Mouse (Mus musculus) frontal cortex, postnatal 36 days (tissue): ENCODE measurements around the gene 2010111I01Rik.

Experiments
- DNase-seq, 2 experiments: peaks; one replicate each; pipeline ENCODE4 v3.0.0; 2022; ENCODE audit warnings: low spot score in 2 of 2

Gene 2010111I01Rik

GRCm38 (mm10) chr13:63243586-63243985 is 278.9 kb downstream of the 2010111I01Rik start:
- no peak for DNase-seq

DNA sequence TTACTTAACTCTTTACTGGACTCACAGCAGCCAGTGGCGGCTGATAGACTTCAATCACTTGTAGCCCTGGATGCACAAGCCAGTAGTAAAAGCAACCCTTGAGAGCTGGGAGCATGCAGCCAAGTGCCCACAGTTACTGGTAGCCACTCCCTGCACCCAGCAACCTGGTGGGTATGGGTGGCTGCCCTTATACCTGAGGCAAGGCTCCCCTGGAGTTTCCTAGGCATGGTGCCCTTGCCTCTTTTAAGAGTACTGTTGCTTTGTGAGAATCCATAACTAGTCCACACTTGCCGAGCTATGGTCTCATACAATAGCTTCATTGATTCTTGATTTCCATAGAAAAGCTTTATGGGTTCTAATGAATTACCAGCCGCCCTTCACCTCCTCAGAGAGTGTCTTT is 279.7 kb downstream of the 2010111I01Rik start:
- DNase-seq: no peak

- DNase-seq: no peak
Observed at GRCm38 (mm10) chr13:63245218-63245617, 280.5 kb downstream of the 2010111I01Rik start.

GRCm38 (mm10) chr13:63245812-63246211 is 281.1 kb downstream of the 2010111I01Rik start:
- DNase-seq: no peak

DNA sequence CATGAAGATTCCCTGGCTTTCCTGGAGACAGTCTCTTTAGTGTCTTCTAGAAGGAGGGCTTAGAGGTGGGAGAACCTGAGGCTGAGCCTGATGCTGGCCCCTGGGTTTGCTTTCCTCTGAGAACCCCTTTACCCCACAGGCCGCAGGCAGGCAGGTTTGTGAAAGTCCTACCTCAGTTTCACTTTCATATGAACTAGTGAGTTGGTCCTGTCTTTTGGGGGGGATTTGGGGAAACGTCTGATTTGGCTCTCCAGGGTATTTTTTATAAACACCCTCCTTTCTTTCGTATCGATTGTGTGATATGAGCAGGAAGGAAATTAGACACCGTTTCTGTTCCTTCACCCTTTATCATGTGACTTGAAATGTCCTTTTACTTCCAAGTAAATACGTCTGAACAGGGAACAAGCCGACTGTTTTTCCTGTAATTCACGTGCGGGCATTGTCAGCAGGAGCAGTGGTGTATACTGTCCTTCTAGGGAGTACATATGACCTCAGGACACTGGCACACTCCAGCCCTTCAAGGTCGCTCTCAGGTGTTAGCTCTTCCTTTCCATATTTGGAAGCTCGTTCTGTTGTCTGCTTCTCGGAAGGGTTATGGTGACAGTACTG is 281.7 kb downstream of the 2010111I01Rik start:
- DNase-seq: no peak

GRCm38 (mm10) chr13:63247041-63247440 is 282.3 kb downstream of the 2010111I01Rik start:
- DNase-seq: no peak

- no peak for DNase-seq
Observed at GRCm38 (mm10) chr13:63247631-63248030, 282.9 kb downstream of the 2010111I01Rik start.

DNA sequence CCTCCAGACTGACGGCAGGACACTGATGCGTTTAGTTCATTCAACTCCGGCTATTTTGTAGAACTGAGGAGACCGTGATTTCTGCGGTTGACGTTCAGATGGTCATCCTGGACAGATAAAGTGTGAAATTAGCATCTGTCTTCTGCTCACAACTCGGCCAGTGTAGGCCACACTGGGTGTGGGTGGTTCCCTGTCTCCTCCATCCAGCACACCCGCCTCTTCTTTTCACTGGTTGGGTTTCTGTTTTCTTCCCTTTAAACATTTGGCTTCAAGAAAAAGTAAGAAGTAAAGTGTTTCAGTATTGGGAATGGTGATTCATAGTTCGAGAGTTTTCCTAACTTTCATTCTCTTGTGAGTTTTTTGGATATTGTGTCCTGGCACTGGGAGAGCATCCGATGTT is 283.6 kb downstream of the 2010111I01Rik start:
- no peak for DNase-seq

GRCm38 (mm10) chr13:63249171-63249570 is 284.5 kb downstream of the 2010111I01Rik start:
- DNase-seq: no peak

DNA sequence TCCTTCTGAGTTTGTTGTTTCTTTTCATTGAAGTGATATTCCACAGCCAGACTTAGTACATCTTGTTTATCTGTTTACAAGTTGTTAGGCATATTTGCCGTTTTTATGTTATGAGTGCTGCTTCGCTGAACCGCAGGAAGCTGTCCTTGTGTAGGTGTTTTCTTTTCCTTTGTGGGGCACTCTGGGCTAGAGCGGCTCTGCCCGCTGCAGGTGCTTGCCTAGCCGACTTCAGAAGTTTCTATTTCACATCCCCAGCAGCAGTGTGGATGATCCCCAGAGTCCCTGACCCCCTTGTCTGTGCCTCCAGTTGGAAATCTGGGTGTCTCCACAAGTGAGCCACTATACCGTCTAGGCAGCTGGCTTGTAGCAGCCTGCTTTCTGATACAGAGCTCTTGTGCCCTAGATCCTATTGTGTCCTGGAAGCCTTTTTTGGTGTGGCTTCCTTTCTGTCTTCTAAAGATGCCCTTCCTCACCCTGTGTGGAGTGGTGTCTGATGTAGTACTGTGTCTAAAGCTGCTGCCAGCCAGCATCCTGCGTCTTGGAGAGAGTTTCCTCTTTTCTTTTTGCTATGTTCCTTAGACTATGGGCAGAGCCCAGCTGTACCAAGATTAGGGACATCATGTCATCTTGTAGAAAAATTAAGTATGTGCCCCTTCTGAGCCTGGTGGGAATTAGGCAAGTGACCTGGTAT is 285.2 kb downstream of the 2010111I01Rik start:
- no peak for DNase-seq

DNA sequence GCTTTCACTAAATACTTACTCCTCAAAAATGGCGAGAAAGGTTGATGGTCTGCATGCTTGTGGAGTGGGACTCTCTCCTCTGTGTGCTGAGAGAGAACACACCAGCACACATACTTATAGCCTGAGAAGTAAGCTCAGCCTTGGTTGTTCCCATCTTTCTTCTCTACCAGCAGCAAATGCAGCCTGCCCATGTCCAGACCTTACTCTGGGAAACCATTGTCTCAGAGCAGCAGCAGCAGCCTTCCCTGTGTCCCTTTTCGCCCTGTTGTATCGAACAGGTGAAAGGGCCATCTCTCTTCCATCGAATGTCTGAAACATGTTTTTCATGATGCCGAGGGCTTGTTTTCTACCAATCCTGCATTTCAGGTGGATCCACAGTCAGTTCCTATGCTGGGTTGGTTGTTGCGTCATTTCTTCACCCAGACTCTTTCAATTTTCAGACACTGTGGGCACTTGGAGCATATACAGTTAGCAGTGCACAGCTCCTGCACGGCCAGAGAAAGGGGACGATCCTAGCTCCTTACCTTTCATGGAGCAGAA is 285.8 kb downstream of the 2010111I01Rik start:
- DNase-seq: no peak

DNA sequence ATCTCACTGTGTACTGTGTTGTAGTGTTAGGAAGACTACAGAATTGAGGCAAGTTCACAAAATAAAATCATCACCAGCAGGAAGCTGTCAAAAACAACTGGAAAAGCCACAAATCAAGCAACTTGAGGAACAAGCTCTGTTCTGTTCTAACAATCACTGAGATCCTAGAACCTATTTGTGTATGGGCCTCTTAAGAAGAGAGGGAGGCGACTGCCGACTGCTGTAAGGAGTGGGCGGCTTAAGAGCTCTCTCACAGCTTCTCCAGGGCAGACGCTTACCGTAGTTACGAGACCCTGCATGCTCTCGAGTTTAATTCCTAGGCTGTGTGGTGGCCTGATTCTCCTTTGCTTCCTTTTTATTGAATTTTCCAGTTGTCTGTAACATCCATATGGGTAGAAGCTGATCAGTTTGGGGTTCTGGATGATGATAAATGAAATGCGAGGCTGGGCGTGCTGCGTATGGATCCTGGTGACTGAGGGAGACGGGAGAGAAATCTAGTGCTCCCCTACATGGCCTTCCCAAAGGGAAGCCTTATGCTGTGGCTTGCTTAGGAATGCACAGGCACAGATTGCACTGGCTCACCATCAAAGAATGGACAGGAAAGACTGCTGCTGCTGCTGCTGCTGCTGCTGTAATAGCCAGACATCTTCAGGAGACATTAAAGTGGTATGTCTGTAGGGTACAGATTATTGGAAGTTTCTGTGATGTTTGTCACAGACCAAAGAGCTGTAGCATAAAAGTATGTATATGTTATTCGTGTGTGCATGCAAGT is 286.6 kb downstream of the 2010111I01Rik start:
- no peak for DNase-seq

GRCm38 (mm10) chr13:63252295-63253010 is 287.8 kb downstream of the 2010111I01Rik start:
- DNase-seq: no peak

DNA sequence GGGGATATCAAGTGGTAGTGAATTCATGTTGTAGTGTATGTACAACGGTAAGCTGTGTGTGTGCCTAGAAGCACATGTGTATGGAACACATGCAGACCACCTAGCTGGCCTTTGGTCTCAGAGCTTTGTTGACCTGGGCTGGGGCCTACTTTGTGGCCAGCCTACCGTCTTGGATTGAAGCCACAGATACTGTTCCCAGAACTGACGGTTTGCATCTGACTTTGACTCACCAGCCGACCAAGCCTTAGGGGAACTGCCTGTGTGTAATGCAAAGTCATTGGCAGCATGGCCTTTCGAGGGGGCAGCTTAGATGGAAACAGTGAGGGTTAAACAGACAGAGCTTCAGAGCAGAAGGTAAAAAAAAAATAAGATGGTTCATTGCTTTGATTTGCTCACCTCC is 288.5 kb downstream of the 2010111I01Rik start:
- no peak for DNase-seq

DNA sequence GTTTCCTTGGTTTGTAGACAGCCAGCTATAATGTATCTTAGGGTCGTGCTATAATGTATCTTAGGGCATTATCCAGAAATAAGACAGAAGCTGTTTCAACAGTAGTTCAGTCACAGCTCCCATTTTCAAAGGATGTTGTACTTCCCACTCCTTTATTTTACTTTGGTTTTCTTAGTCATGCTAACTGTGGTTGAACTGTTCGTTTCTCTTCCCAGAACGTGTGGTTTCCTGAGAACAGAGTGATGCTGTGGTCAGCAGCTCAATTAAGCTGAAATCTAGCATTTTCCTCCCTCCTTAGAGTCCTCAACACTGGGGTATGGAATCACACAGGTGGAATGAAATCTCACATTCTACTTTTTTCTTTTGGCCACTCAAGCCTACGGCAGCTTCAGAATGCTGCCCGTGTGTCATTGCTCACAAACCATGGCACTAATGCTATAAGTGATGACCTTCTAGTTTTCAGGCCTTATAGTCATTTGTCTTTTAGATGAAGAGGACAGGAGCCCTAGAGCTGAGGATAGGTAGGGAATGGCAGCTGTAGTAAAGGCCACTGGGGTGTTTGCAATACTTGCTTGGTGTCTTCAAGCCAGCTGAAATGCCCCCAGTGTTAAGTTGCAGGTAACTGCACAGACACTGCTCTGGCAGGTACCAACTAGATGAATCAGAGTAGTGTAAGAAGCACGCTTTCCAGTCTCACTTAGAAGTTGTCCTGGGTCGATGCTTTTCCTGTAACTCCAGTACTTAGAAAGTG is 289.4 kb downstream of the 2010111I01Rik start:
- no peak for DNase-seq

DNA sequence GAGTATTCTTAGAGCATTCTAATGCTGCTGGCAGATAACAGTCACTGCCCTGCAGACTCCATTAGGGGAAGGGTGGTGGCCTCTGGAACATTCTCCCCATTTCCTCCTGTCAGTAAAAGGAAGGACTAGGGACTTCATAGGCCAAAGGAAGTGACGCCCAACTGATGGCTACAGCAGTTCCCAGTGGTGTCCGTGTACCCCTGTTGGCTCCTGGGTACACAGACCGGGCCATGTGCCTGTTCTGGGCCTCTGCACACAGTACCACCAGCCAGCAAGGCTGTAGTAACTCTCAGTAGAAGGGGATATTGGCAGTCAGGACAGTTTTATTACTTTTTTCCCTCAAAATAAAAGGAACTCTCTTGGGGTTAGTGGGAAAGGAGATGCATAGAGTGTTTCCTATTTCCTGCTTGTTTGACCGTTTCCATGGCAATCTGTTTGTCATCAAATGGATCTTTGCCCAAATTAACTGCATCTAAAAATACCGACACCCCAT is 290.9 kb downstream of the 2010111I01Rik start:
- DNase-seq: no peak

- no peak for DNase-seq
Observed at GRCm38 (mm10) chr13:63256146-63256545, 291.5 kb downstream of the 2010111I01Rik start.

GRCm38 (mm10) chr13:63256807-63257206 is 292.1 kb downstream of the 2010111I01Rik start:
- no peak for DNase-seq

GRCm38 (mm10) chr13:63258167-63258582 is 293.5 kb downstream of the 2010111I01Rik start:
- no peak for DNase-seq

GRCm38 (mm10) chr13:63258671-63259070 is 294.0 kb downstream of the 2010111I01Rik start:
- DNase-seq: no peak

DNA sequence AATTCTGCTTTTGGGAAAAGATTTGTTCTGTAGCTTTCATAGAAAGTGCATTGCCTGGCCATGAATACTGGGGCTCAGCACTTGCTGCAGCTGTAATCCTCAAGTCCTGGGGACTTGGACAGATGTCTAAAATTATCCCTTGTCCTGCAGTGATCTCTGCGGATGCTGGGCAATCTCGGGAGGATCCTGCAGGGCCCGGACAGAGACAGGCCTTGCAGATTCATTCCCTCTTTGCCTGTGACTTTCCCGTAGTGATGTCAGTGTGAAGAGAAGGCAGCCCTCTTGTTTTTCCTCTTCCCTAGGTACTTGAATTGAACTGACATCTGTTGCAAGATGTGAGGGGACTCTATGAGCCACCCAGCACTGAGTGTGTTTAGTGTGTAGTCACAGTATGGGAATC is 295.4 kb downstream of the 2010111I01Rik start:
- DNase-seq: no peak
